Mouse (Mus musculus): ENCODE measurements around the gene Hoxa2.

The Hoxa2 gene

GRCm38 (mm10) chr6:52139115-52139514 is 25.5 kb downstream of the Hoxa2 start:
- in situ Hi-C loops (cut with MboI) = no loop called here

- in situ Hi-C loops (cut with MboI) = no loop called here
Measured at GRCm38 (mm10) chr6:52138576-52138975, 26.1 kb downstream of the Hoxa2 start.

GRCm38 (mm10) chr6:52137841-52138535 is 26.6 kb downstream of the Hoxa2 start:
- in situ Hi-C loops (cut with MboI) = no loop called here

GRCm38 (mm10) chr6:52123673-52124072 is 41.0 kb downstream of the Hoxa2 start:
- in situ Hi-C loops (cut with MboI) = no loop called here

- in situ Hi-C loops (cut with MboI) = no loop called here
Measured at GRCm38 (mm10) chr6:52121173-52121572, 43.5 kb downstream of the Hoxa2 start.

GRCm38 (mm10) chr6:52118903-52119635 is 45.6 kb downstream of the Hoxa2 start:
- in situ Hi-C loops (cut with MboI) = no loop called here

- in situ Hi-C loops (cut with MboI) = no loop called here
Measured at GRCm38 (mm10) chr6:52115899-52116298, 48.7 kb downstream of the Hoxa2 start.

All from mature B cell (primary cell).